In genomic region chr4:95640831-95641230, GRCm38 (mm10) we compare ENCODE assay signal across 20 mouse cellular contexts.
DNase-seq lines count a peak whose midpoint lies in the region; ATAC-seq and TF ChIP-seq lines count a peak whose summit lies in the region.
"Had no signal": no experiment of that assay in that cellular context is flagged by ENCODE, and none has a peak within 500 bp of the region (broad histone marks: within the 10 kb centered on the region; RNA-seq: fewer than 3 reads in every experiment).

No protein-coding gene starts in this region.

- TF ChIP-seq CTCF in left cerebral cortex, adult 2 months (IDR thresholded peaks at IDR 0.05): no peak
- TF ChIP-seq CTCF in testis, adult 2 months (IDR thresholded peaks at IDR 0.05; ENCODE audit: control insufficient read depth, insufficient read depth, insufficient replicate concordance, low read depth, low read length): no peak

- H3K27ac ChIP-seq in left cerebral cortex, adult 2 months: 0 out of 2 replicates have a peak overlapping the region, but pooled peaks have one; percentile 6
- H3K27ac ChIP-seq in testis, adult 2 months (ENCODE audit: control insufficient read depth, insufficient read depth, low read depth, low read length): peak overlapping the region; percentile 7; the same call in 1 of the 2 replicates
- no peak overlapping the region for H3K27ac ChIP-seq in midbrain, embryonic 15.5 days
- H3K27ac ChIP-seq: forebrain, embryonic 12.5 days; heart, adult 2 months; limb, embryonic 10.5 days; macrophage; stomach, embryonic 15.5 days had no signal

- no peak for ATAC-seq in midbrain, embryonic 15.5 days (replicated peaks)
- ATAC-seq: hindbrain, embryonic 16.5 days; intestine, embryonic 16.5 days had no signal

- no peaks in the 10 kb centered on the region for H3K27me3 ChIP-seq in testis, adult 2 months (ENCODE audit: control insufficient read depth, insufficient read depth, low read length)
- H3K27me3 ChIP-seq in midbrain, embryonic 15.5 days (replicated peaks): no peaks in the 10 kb centered on the region
- H3K27me3 ChIP-seq: forebrain, embryonic 12.5 days; stomach, embryonic 15.5 days had no signal

- H3K4me2 ChIP-seq in midbrain, embryonic 15.5 days: no peak overlapping the region
- H3K4me2 ChIP-seq: forebrain, embryonic 12.5 days; liver, embryonic 11.5 days; lung, embryonic 14.5 days; midbrain, embryonic 11.5 days; stomach, embryonic 15.5 days had no signal

- H3K9ac ChIP-seq in midbrain, embryonic 15.5 days: no peak overlapping the region
- H3K9ac ChIP-seq: forebrain, embryonic 12.5 days; lung, embryonic 14.5 days; stomach, embryonic 15.5 days had no signal

- no peak for TF ChIP-seq POLR2A in testis, adult 2 months (IDR thresholded peaks at IDR 0.05; ENCODE audit: control insufficient read depth, low read depth, low read length)

- DNase-seq in left cerebral cortex, adult 2 months (ENCODE audit: extremely low spot score in 1 of 2, low spot score in 2 of 2): no peak
- no peak for DNase-seq in left cerebral cortex, postnatal 4 days
- DNase-seq in adrenal gland, adult 2 months: peak; percentile 94
- peak; percentile 87 for DNase-seq in adrenal gland, postnatal 14 days
- no peak for DNase-seq in right cerebral cortex, postnatal 4 days
- DNase-seq: cerebellum, adult 9-11 months; gastrocnemius, postnatal 25 days; heart, adult 2 months; heart, postnatal 36 days; lung, embryonic 14.5 days had no signal

- intact Hi-C loops in left cerebral cortex, adult 2 months (cut with DNase I): no loop called here
- intact Hi-C loops in left cerebral cortex, postnatal 4 days (cut with DNase I): no loop called here

- no peaks in the 10 kb centered on the region for H3K9me3 ChIP-seq in midbrain, embryonic 15.5 days
- H3K9me3 ChIP-seq: forebrain, embryonic 12.5 days; limb, embryonic 10.5 days; stomach, embryonic 15.5 days had no signal

- WGBS in midbrain, embryonic 15.5 days: 72% methylated on average over 1 of the region's 1 CpGs

- no peaks in the 10 kb centered on the region; the same call in 1 of the 2 replicates for H3K4me1 ChIP-seq in testis, adult 2 months (ENCODE audit: control insufficient read depth, insufficient read depth, low read length)
- peaks cover 9% of the 10 kb centered on the region; the same call in 1 of the 2 replicates for H3K4me1 ChIP-seq in midbrain, embryonic 15.5 days

- no peaks in the 10 kb centered on the region for H3K36me3 ChIP-seq in testis, adult 2 months (ENCODE audit: control insufficient read depth, insufficient read depth, low read length)
- no peaks in the 10 kb centered on the region for H3K36me3 ChIP-seq in midbrain, embryonic 15.5 days (replicated peaks)
- H3K36me3 ChIP-seq: forebrain, embryonic 12.5 days; limb, embryonic 10.5 days; stomach, embryonic 15.5 days had no signal

- no peak overlapping the region for H3K4me3 ChIP-seq in left cerebral cortex, adult 2 months
- H3K4me3 ChIP-seq in testis, adult 2 months (ENCODE audit: control insufficient read depth, low read depth, low read length): peak overlapping the region; percentile 16; the same call in 1 of the 2 replicates
- H3K4me3 ChIP-seq in midbrain, embryonic 15.5 days: no peak overlapping the region
- H3K4me3 ChIP-seq: forebrain, embryonic 12.5 days; heart, adult 2 months; limb, embryonic 10.5 days; stomach, embryonic 15.5 days had no signal

Comparison
In these comparisons a context has a peak if more than half of its experiments do, and no peak if none do; other contexts are left out.
1. DNase-seq: peak in adrenal gland, adult 2 months (single experiment) and adrenal gland, postnatal 14 days (single experiment); none in left cerebral cortex, adult 2 months (0 of 2), left cerebral cortex, postnatal 4 days (single experiment) and right cerebral cortex, postnatal 4 days (single experiment).